Mouse (Mus musculus) liver, embryonic 14.5 days (tissue): ENCODE results near the gene Kcnj15.

ENCODE experiments used
- CTCF ChIP-seq: IDR thresholded peaks from 2 replicates; pipeline ENCODE4 v1.5.1; 2016; ENCODE audit warnings: antibody characterized with exemption, low read depth, control low read depth
- EP300 ChIP-seq: IDR thresholded peaks from 2 replicates; pipeline ENCODE4 v1.6.1; 2016; ENCODE audit warnings: antibody characterized with exemption, low read depth

DNA sequence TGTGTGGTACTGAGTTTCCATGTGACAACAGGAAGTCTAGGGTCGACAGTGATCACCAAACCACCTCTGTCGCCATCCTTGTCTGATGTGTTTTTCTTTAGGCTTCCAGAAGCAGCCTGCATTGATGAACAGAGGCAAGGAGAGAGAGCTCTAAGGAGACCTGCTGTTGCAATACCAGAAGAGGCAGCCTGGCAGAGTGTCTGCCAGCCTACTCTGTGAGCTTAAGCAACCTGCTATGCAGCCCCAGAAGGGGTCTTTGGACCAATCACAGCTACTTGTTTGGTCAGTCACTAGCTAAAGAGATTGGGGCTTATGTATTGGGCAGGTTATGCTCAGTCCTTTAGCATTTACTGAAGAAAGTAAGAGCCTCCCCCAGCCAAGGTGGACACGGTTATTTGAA is 11.9 kb upstream of the Kcnj15 start:
- TF ChIP-seq CTCF: no peak
- no peak for TF ChIP-seq EP300
